Mouse (Mus musculus) heart, adult 2 months (tissue): Measurements from ENCODE around the gene Klk13.

Experiments used
- CTCF ChIP-seq: fragments of 200-600 bp; IDR thresholded peaks from 2 replicates; pipeline ENCODE4 v1.8.1; 2022; ENCODE audit warnings: antibody characterized with exemption, mild to moderate bottlenecking, moderate library complexity
- EP300 ChIP-seq: fragments of 200-500 bp; IDR thresholded peaks from 2 replicates; pipeline ENCODE4 v1.6.1; 2011; ENCODE audit warnings: low read depth, low read length, control low read depth; ENCODE audit not compliant: insufficient read depth

DNA sequence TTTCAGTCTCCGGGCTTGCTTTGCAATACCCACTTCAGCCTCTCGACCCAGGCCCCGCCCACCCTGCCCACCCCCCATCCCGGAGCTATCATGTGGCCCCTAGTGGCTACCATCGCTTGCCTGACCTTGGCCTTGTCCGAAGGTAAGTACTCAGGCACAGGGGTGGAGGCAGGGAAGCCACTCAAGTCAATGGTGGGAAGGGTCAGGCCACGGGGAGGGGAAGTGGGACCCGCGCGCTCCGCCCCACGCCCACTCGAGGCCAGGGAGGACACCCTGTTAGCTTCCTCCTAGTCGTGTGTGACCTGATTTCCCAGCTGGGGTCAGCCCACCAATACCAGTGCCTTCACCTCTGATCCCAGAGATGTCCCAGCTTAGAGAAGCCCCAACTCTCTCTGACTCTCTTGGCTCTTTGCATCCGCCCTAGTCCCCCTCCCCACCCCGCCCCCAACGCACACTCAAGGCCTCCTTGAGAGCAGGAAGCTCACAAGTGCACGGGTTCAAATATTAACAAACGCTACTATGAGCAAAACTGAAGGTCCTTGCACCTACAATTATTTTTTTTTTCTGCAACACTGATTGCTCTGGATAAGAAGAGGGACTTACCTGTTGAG, 1.5 kb downstream of the Klk13 start:
- TF ChIP-seq EP300: no peak
- no peak for TF ChIP-seq CTCF
